Mouse (Mus musculus): Measurements from ENCODE around the gene Nudt8. TPM values are rescaled to one million over a fixed set of nuclear protein-coding genes. Genes with fewer than 3 reads are reported as not detected.

Nudt8 gene
- total and polyA plus RNA-seq, 3 experiments = 24.7 to 40.2 (median 36.3) TPM

GRCm38 (mm10) chr19:3999121-3999730 is 1.2 kb upstream of the Nudt8 start:
- no peak for DNase-seq (ENCODE audit: extremely low read depth)
- dilution Hi-C loops (cut with MboI; ENCODE audit: extremely low pct_ligation_motif_present, extremely low pct_unique_long_range_greater_than_20kb, low sequenced_read_pairs) = no loop called here
- H3K9me3 ChIP-seq (replicated peaks; ENCODE audit: low read length) = no peaks in the 10 kb centered on the region
- no peak for TF ChIP-seq HCFC1 (IDR thresholded peaks at IDR 0.05; ENCODE audit: low read depth, low read length)
- no peak for TF ChIP-seq UBTF (IDR thresholded peaks at IDR 0.05; ENCODE audit: low read depth, low read length)
- TF ChIP-seq EP300 (IDR thresholded peaks at IDR 0.05; ENCODE audit: low read length) = no peak
- TF ChIP-seq IRF4 (IDR thresholded peaks at IDR 0.05; ENCODE audit: low read depth, low read length) = no peak
- TF ChIP-seq JUN (IDR thresholded peaks at IDR 0.05; ENCODE audit: insufficient read depth, low read depth, low read length) = no peak
- no peak for TF ChIP-seq TBP (conservative IDR thresholded peaks at IDR 0.05; ENCODE audit: low read depth, low read length)
- no peak for TF ChIP-seq ZC3H11A (IDR thresholded peaks at IDR 0.05; ENCODE audit: low read depth, low read length)
- TF ChIP-seq NELFE (IDR thresholded peaks at IDR 0.05; ENCODE audit: low read depth, low read length) = no peak
- no peak for TF ChIP-seq RAD21 (IDR thresholded peaks at IDR 0.05; ENCODE audit: low read depth, low read length)
- no peak for TF ChIP-seq MEF2A (IDR thresholded peaks at IDR 0.05; ENCODE audit: borderline replicate concordance, low read depth, low read length)
- TF ChIP-seq MXI1 (IDR thresholded peaks at IDR 0.05; ENCODE audit: low read depth, low read length) = no peak
- TF ChIP-seq CTCF (conservative IDR thresholded peaks at IDR 0.05 in 1 of 2, IDR thresholded peaks at IDR 0.05 in 1 of 2; ENCODE audit: low read depth in 2 of 2, low read length in 2 of 2) = no peak
- TF ChIP-seq CHD2 (IDR thresholded peaks at IDR 0.05; ENCODE audit: low read length) = no peak
- TF ChIP-seq NRF1 (IDR thresholded peaks at IDR 0.05; ENCODE audit: low read depth, low read length) = no peak
- H3K9ac ChIP-seq (ENCODE audit: insufficient read depth, low read depth) = peak overlapping the region; percentile 70
- no peaks in the 10 kb centered on the region for H3K79me2 ChIP-seq (replicated peaks; ENCODE audit: control insufficient read depth, extremely low read depth, insufficient read depth, poor library complexity, severe bottlenecking)
- H3K4me1 ChIP-seq (ENCODE audit: control insufficient read depth in 1 of 2, insufficient read depth in 2 of 2) = peaks cover 11 to 23% of the 10 kb centered on the region in 2 experiments
- peak overlapping the region; percentile 85; the same call in 1 of the 2 replicates for H3K4me2 ChIP-seq (ENCODE audit: insufficient read depth, low read depth, poor library complexity, severe bottlenecking)
- no peak overlapping the region for H3K27ac ChIP-seq (ENCODE audit: insufficient read depth, low read depth)
- H3K4me3 ChIP-seq (replicated peaks in 1 of 3; ENCODE audit: low read depth in 2 of 3, low read length in 2 of 3, poor library complexity in 1 of 3) = peak overlapping the region; percentile 49 to 75 (median 59)
- H3K36me3 ChIP-seq (replicated peaks in 1 of 2; ENCODE audit: control insufficient read depth in 1 of 2, insufficient read depth in 1 of 2, low read length in 1 of 2) = peaks cover 7 to 23% of the 10 kb centered on the region in 2 experiments
- H3K27me3 ChIP-seq (replicated peaks) = peaks cover 26% of the 10 kb centered on the region
- in situ Hi-C loops (cut with MboI; ENCODE audit: low pct_ligation_motif_present, low pct_unique_long_range_greater_than_20kb, low sequenced_read_pairs) = no loop called here

- dilution Hi-C loops (cut with MboI; ENCODE audit: extremely low pct_ligation_motif_present, extremely low pct_unique_long_range_greater_than_20kb, low sequenced_read_pairs) (no loop called here), in situ Hi-C loops (cut with MboI; ENCODE audit: low pct_ligation_motif_present, low pct_unique_long_range_greater_than_20kb, low sequenced_read_pairs) (no loop called here)
- TF ChIP-seq MXI1 (IDR thresholded peaks at IDR 0.05; ENCODE audit: low read depth, low read length) (no peak), NRF1 (IDR thresholded peaks at IDR 0.05; ENCODE audit: low read depth, low read length) (no peak), SMC3 (IDR thresholded peaks at IDR 0.05; ENCODE audit: low read depth, low read length) (no peak), PAX5 (IDR thresholded peaks at IDR 0.05; ENCODE audit: low read length) (no peak), TCF12 (IDR thresholded peaks at IDR 0.05; ENCODE audit: low read depth, low read length) (no peak), JUN (IDR thresholded peaks at IDR 0.05; ENCODE audit: insufficient read depth, low read depth, low read length) (no peak), KAT2A (IDR thresholded peaks at IDR 0.05; ENCODE audit: insufficient replicate concordance, low read length) (no peak), RAD21 (IDR thresholded peaks at IDR 0.05; ENCODE audit: low read depth, low read length) (no peak), GABPA (IDR thresholded peaks at IDR 0.05; ENCODE audit: insufficient replicate concordance, low read depth, low read length) (no peak)
- peak overlapping the region; percentile 75 to 84 (median 83) for H3K4me3 ChIP-seq (replicated peaks in 1 of 3; ENCODE audit: low read depth in 2 of 3, low read length in 2 of 3, poor library complexity in 1 of 3)
- H3K79me2 ChIP-seq (replicated peaks; ENCODE audit: control insufficient read depth, extremely low read depth, insufficient read depth, poor library complexity, severe bottlenecking) = no peaks in the 10 kb centered on the region
- H3K27ac ChIP-seq (ENCODE audit: insufficient read depth, low read depth) = no peak overlapping the region
- H3K4me2 ChIP-seq (ENCODE audit: insufficient read depth, low read depth, poor library complexity, severe bottlenecking) = peak overlapping the region; percentile 48
- H3K36me3 ChIP-seq (replicated peaks in 1 of 2; ENCODE audit: control insufficient read depth in 1 of 2, insufficient read depth in 1 of 2, low read length in 1 of 2) = peaks cover 12 to 40% of the 10 kb centered on the region in 2 experiments
- no peak for DNase-seq (ENCODE audit: extremely low read depth)
- no peaks in the 10 kb centered on the region for H3K9me3 ChIP-seq (replicated peaks; ENCODE audit: low read length)
- peaks cover 9% of the 10 kb centered on the region for H3K27me3 ChIP-seq (replicated peaks)
- H3K9ac ChIP-seq (ENCODE audit: insufficient read depth, low read depth) = peak overlapping the region; percentile 57
- peaks cover 11 to 23% of the 10 kb centered on the region in 2 experiments for H3K4me1 ChIP-seq (ENCODE audit: control insufficient read depth in 1 of 2, insufficient read depth in 2 of 2)
These were observed 657 bp downstream of the Nudt8 start for GRCm38 (mm10) chr19:4000949-4001525.

Measured in CH12.LX (cell line).